Mouse (Mus musculus): Measurements from ENCODE around the gene Kat2a. TPM values are rescaled to one million over a fixed set of nuclear protein-coding genes. Genes with fewer than 3 reads are reported as not detected.

The Kat2a gene
- total and polyA plus RNA-seq, 3 experiments, result 59.6 to 143 (median 63.7) TPM

DNA sequence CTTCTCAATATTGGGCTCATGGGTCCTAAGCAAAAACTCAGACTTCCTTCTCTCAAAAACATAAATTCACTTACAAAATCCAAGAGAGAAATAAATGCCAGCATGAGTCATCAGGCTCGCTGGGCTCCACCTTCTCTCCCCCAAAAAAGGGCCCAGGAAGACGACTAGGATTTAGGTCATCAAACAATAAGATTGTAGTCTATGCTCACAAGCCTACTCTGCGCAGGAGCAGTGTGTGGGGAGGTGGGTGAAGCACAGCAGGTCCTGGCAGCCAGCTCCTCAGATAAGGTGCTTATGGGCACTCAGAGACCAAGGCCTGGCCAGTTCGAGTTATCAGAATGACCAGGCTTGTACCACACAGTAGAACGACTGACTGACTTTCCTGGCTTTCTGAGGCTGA, 8.1 kb upstream of the Kat2a start:
- Histone ChIP-seq H3K9ac (ENCODE audit: control insufficient read depth, low read depth, low read length, poor library complexity, severe bottlenecking) (no peak overlapping the region), H3K27ac (ENCODE audit: control insufficient read depth, low read depth, low read length) (peak overlapping the region; percentile 87; the same call in 1 of the 2 replicates), H3K4me3 (ENCODE audit: control insufficient read depth in 1 of 2, insufficient read depth in 1 of 2, low read depth in 2 of 2, low read length in 2 of 2) (no peak overlapping the region), H3K4me1 (ENCODE audit: control insufficient read depth in 1 of 2, insufficient read depth in 2 of 2, low read length in 2 of 2) (peaks cover 33 to 43% of the 10 kb centered on the region in 2 experiments), H3K9me3 (replicated peaks; ENCODE audit: insufficient read depth, low read length) (no peaks in the 10 kb centered on the region), H3K27me3 (ENCODE audit: control insufficient read depth in 1 of 2, insufficient read depth in 2 of 2, low read length in 2 of 2) (no peaks in the 10 kb centered on the region), H3K36me3 (ENCODE audit: control insufficient read depth in 1 of 2, insufficient read depth in 2 of 2, low read length in 2 of 2) (peaks cover 17 to 47% of the 10 kb centered on the region in 2 experiments), H3K79me2 (ENCODE audit: control insufficient read depth, insufficient read depth, low read length, poor library complexity) (peaks cover 48% of the 10 kb centered on the region)
- TF ChIP-seq SMC3 (IDR thresholded peaks at IDR 0.05; ENCODE audit: low read depth, low read length), result no peak
- TF ChIP-seq TAL1 (IDR thresholded peaks at IDR 0.05; ENCODE audit: low read length), result peak; percentile 18; the same call in 1 of the 2 replicates
- DNase-seq (ENCODE audit: low read depth, low spot score), result no peak

DNA sequence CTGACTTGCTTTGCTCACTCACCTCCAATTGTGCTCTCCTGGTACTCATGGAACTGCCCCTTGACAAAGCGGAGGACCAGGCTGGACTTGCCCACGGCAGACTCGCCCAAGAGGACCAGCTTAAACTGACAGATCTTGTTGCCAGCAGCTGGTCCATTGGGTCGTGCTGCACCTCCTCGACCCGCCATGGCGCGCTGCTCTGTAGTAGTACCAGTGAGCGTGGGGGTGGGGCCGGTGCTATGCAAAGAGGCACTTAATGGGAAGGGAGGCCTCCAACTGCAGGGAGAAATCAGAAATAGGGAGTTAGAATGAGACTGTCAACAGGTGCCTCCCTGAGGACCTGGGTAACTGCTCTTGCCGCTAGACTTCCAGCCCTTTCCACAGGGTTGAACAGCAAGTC, 7.6 kb upstream of the Kat2a start:
- Histone ChIP-seq H3K27me3 (ENCODE audit: control insufficient read depth in 1 of 2, insufficient read depth in 2 of 2, low read length in 2 of 2) (no peaks in the 10 kb centered on the region), H3K4me3 (ENCODE audit: control insufficient read depth in 1 of 2, insufficient read depth in 1 of 2, low read depth in 2 of 2, low read length in 2 of 2) (no peak overlapping the region), H3K9me3 (replicated peaks; ENCODE audit: insufficient read depth, low read length) (no peaks in the 10 kb centered on the region), H3K9ac (ENCODE audit: control insufficient read depth, low read depth, low read length, poor library complexity, severe bottlenecking) (no peak overlapping the region), H3K27ac (ENCODE audit: control insufficient read depth, low read depth, low read length) (no peak overlapping the region), H3K36me3 (ENCODE audit: control insufficient read depth in 1 of 2, insufficient read depth in 2 of 2, low read length in 2 of 2) (peaks cover 19 to 43% of the 10 kb centered on the region in 2 experiments), H3K4me1 (ENCODE audit: control insufficient read depth in 1 of 2, insufficient read depth in 2 of 2, low read length in 2 of 2) (peaks cover 29 to 39% of the 10 kb centered on the region in 2 experiments), H3K79me2 (ENCODE audit: control insufficient read depth, insufficient read depth, low read length, poor library complexity) (peaks cover 43% of the 10 kb centered on the region)
- TF ChIP-seq ZC3H11A (IDR thresholded peaks at IDR 0.05; ENCODE audit: low read depth, low read length) (no peak), ELF1 (IDR thresholded peaks at IDR 0.05; ENCODE audit: low read depth, low read length) (no peak), CHD1 (IDR thresholded peaks at IDR 0.05; ENCODE audit: low read depth, low read length) (no peak), HCFC1 (IDR thresholded peaks at IDR 0.05; ENCODE audit: low read depth, low read length) (no peak), KAT2A (conservative IDR thresholded peaks at IDR 0.05; ENCODE audit: low read depth, low read length) (no peak), SMC3 (IDR thresholded peaks at IDR 0.05; ENCODE audit: low read depth, low read length) (no peak), EP300 (IDR thresholded peaks at IDR 0.05; ENCODE audit: low read depth in 1 of 2, low read length in 2 of 2) (no peak), MAZ (IDR thresholded peaks at IDR 0.05; ENCODE audit: low read depth, low read length) (no peak), MXI1 (IDR thresholded peaks at IDR 0.05; ENCODE audit: low read depth, low read length) (no peak)
- no peak for DNase-seq (ENCODE audit: low read depth, low spot score)

DNA sequence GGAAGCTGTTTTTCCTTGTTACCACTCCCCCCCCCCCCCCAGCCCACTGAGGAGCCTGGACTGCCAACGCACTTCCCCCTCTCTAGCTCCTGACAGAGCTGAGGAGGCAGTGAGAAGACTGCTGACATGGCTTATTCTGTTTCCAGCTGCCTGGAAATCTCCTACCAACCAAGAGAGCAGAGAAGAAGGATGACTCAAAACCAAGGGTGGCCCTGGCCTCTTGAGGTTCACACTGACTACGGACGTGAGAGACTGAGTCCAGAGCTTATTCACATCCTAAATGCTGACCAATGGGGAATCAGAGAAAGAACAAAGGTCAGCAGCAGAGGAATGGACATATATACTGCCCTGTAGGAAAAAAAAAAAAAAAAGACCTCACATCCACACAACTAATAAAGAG, 7.0 kb upstream of the Kat2a start:
- Histone ChIP-seq H3K4me1 (ENCODE audit: control insufficient read depth in 1 of 2, insufficient read depth in 2 of 2, low read length in 2 of 2) (peaks cover 24 to 35% of the 10 kb centered on the region in 2 experiments), H3K9ac (ENCODE audit: control insufficient read depth, low read depth, low read length, poor library complexity, severe bottlenecking) (no peak overlapping the region), H3K27ac (ENCODE audit: control insufficient read depth, low read depth, low read length) (no peak overlapping the region), H3K36me3 (ENCODE audit: control insufficient read depth in 1 of 2, insufficient read depth in 2 of 2, low read length in 2 of 2) (peaks cover 17 to 42% of the 10 kb centered on the region in 2 experiments), H3K79me2 (ENCODE audit: control insufficient read depth, insufficient read depth, low read length, poor library complexity) (peaks cover 38% of the 10 kb centered on the region), H3K4me3 (ENCODE audit: control insufficient read depth in 1 of 2, insufficient read depth in 1 of 2, low read depth in 2 of 2, low read length in 2 of 2) (no peak overlapping the region), H3K9me3 (replicated peaks; ENCODE audit: insufficient read depth, low read length) (no peaks in the 10 kb centered on the region), H3K27me3 (ENCODE audit: control insufficient read depth in 1 of 2, insufficient read depth in 2 of 2, low read length in 2 of 2) (no peaks in the 10 kb centered on the region)
- no peak for DNase-seq (ENCODE audit: low read depth, low spot score)
- TF ChIP-seq POLR2AphosphoS2 (IDR thresholded peaks at IDR 0.05; ENCODE audit: low read length), result no peak
- TF ChIP-seq RCOR1 (IDR thresholded peaks at IDR 0.05; ENCODE audit: low read depth, low read length), result no peak
- no peak for TF ChIP-seq ELF1 (IDR thresholded peaks at IDR 0.05; ENCODE audit: low read depth, low read length)
- no peak for TF ChIP-seq GABPA (IDR thresholded peaks at IDR 0.05; ENCODE audit: low read depth, low read length)
- no peak for TF ChIP-seq MYC (IDR thresholded peaks at IDR 0.05; ENCODE audit: low read depth, low read length)
- TF ChIP-seq POLR2A (IDR thresholded peaks at IDR 0.05; ENCODE audit: control insufficient read depth in 1 of 2, insufficient read depth in 1 of 2, low read depth in 1 of 2, low read length in 2 of 2, poor library complexity in 1 of 2), result no peak
- TF ChIP-seq USF1 (IDR thresholded peaks at IDR 0.05; ENCODE audit: low read depth, low read length), result no peak
- no peak for TF ChIP-seq NELFE (IDR thresholded peaks at IDR 0.05; ENCODE audit: low read depth, low read length)
- no peak for TF ChIP-seq BHLHE40 (IDR thresholded peaks at IDR 0.05; ENCODE audit: borderline replicate concordance, low read depth, low read length)
- TF ChIP-seq ZNF384 (IDR thresholded peaks at IDR 0.05; ENCODE audit: low read depth, low read length), result no peak
- no peak for TF ChIP-seq KAT2A (conservative IDR thresholded peaks at IDR 0.05; ENCODE audit: low read depth, low read length)
- TF ChIP-seq CHD2 (IDR thresholded peaks at IDR 0.05; ENCODE audit: low read length), result no peak

Data from MEL (cell line).